12 mouse cellular contexts compared by ENCODE assay signal in the genomic region with DNA sequence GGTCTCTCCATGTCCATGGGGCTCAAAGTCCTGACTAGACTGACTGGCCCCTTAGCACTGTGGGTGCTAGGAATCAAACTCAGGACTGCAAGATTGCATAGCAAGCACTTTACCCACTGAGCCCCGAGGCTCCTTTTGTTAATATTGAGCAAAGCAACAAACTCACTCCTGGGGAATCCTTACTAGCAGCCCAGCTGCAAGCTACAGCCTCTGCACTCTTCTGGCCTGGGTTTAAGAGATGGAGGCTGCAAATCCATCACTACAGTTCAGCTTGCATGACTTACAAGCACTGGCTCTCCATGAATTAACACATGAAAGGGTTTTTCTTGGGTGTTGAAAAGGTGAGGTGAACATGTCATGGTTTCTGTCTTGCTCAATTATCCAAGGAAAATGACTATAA.
"Had no signal": no experiment of that assay in that cellular context is flagged by ENCODE, and none has a peak within 500 bp of the region (broad histone marks: within the 10 kb centered on the region; RNA-seq: fewer than 3 reads in every experiment).

No protein-coding gene starts in this region.

- H3K4me1 ChIP-seq: liver, embryonic 13.5 days; midbrain, embryonic 15.5 days; neural tube, embryonic 12.5 days had no signal

- H3K9ac ChIP-seq: liver, embryonic 13.5 days; midbrain, embryonic 15.5 days; neural tube, embryonic 12.5 days had no signal

- H3K27ac ChIP-seq: liver, embryonic 13.5 days; midbrain, embryonic 15.5 days; neural tube, embryonic 12.5 days had no signal

- H3K9me3 ChIP-seq: liver, embryonic 13.5 days; midbrain, embryonic 15.5 days; neural tube, embryonic 12.5 days had no signal

- H3K4me3 ChIP-seq: liver, embryonic 13.5 days; midbrain, embryonic 15.5 days; neural tube, embryonic 12.5 days had no signal

- H3K27me3 ChIP-seq: liver, embryonic 13.5 days; midbrain, embryonic 15.5 days; neural tube, embryonic 12.5 days had no signal

- DNase-seq: kidney, adult 18-20 months; kidney, adult 9 months; kidney, postnatal 14 days; kidney, postnatal 4 days; liver, embryonic 13.5 days; lung, adult 2 months; lung, postnatal 14 days; lung, postnatal 4 days; thymus, adult 18-20 months; thymus, postnatal 36 days had no signal

- ATAC-seq: midbrain, embryonic 15.5 days had no signal

- H3K4me2 ChIP-seq: liver, embryonic 13.5 days; midbrain, embryonic 15.5 days; neural tube, embryonic 12.5 days had no signal
